ENCODE assay signal across 23 mouse cellular contexts in the genomic region with DNA sequence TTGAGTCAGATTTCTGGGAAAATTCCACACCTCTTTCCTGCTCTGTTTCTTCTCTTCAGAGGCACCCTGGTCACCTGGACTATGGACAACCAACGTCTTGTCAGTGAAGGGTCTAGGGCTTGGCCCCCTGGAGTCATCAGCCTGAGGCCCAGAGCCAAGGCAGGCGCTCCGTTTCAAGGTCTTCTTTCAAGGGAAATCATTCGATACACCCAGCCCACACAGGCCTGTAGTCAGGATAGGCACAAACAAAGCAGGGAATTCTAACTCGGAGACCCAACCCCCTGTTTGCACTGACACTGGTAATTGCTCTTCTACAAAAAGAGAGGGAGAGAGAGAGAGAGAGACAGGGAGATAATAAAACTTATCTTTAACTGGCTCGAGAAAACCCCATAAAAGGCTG. TPM values are rescaled to one million over a fixed set of nuclear protein-coding genes. Genes with fewer than 3 reads are reported as not detected.
"Had no signal": no experiment of that assay in that cellular context is flagged by ENCODE, and none has a peak within 500 bp of the region (broad histone marks: within the 10 kb centered on the region; RNA-seq: fewer than 3 reads in every experiment).

No protein-coding gene starts in this region.

- H3K36me3 ChIP-seq: heart, embryonic 10.5 days; heart, embryonic 12.5 days; hindbrain, embryonic 13.5 days; hindbrain, embryonic 15.5 days; kidney, embryonic 15.5 days; limb, embryonic 10.5 days; limb, embryonic 12.5 days; liver, embryonic 13.5 days had no signal

- H3K27ac ChIP-seq: heart, embryonic 10.5 days; hindbrain, embryonic 13.5 days; hindbrain, embryonic 15.5 days; kidney, embryonic 15.5 days; layer of hippocampus, adult 2 months; left cerebral cortex, adult 2 months; limb, embryonic 10.5 days; limb, embryonic 12.5 days; liver, embryonic 13.5 days had no signal

- H3K9ac ChIP-seq: heart, embryonic 12.5 days; hindbrain, embryonic 13.5 days; hindbrain, embryonic 15.5 days; kidney, embryonic 15.5 days; limb, embryonic 12.5 days; liver, embryonic 13.5 days had no signal

- H3K27me3 ChIP-seq: heart, embryonic 12.5 days; hindbrain, embryonic 13.5 days; hindbrain, embryonic 15.5 days; kidney, embryonic 15.5 days; limb, embryonic 12.5 days; liver, embryonic 13.5 days had no signal

- DNase-seq: gastrocnemius, postnatal 14 days; gastrocnemius, postnatal 36 days; heart, adult 18-20 months; heart, postnatal 10 days; kidney, adult 18-20 months; kidney, adult 8-10 months; kidney, postnatal 10 days; kidney, postnatal 25 days; kidney, postnatal 4 days; liver; liver, embryonic 13.5 days had no signal

- H3K4me2 ChIP-seq: heart, embryonic 12.5 days; hindbrain, embryonic 13.5 days; hindbrain, embryonic 15.5 days; kidney, embryonic 15.5 days; limb, embryonic 12.5 days; liver, embryonic 11.5 days; liver, embryonic 13.5 days had no signal

- ATAC-seq: forebrain, embryonic 16.5 days; inflammation-experienced regulatory T-cells, adult 6 months had no signal

- H3K4me1 ChIP-seq: hindbrain, embryonic 13.5 days; hindbrain, embryonic 15.5 days; limb, embryonic 10.5 days; limb, embryonic 12.5 days had no signal

- H3K9me3 ChIP-seq: heart, embryonic 10.5 days; hindbrain, embryonic 13.5 days; hindbrain, embryonic 15.5 days; kidney, embryonic 15.5 days; limb, embryonic 10.5 days; limb, embryonic 12.5 days; liver, embryonic 13.5 days had no signal

- H3K4me3 ChIP-seq: heart, embryonic 10.5 days; heart, embryonic 12.5 days; hindbrain, embryonic 13.5 days; hindbrain, embryonic 15.5 days; kidney, embryonic 15.5 days; layer of hippocampus, adult 2 months; left cerebral cortex, adult 2 months; limb, embryonic 10.5 days; limb, embryonic 12.5 days; liver, embryonic 13.5 days had no signal

RNA-seq across cellular contexts. Expression of gene Larp6, which starts 39.2 kb away (rescaled TPM):
- polyA plus RNA-seq: inflammation-experienced regulatory T-cells, adult 6 months had no signal
